Mouse (Mus musculus) heart, embryonic 13.5 days (tissue): ENCODE measurements around the gene Spata25. TPM values are rescaled to one million over a fixed set of nuclear protein-coding genes. Genes with fewer than 3 reads are reported as not detected.

Source experiments
- ATAC-seq: fragments of 200-750 bp; cut with Nextera tagmentation; 2 replicates; pipeline ENCODE4 v1.8.0; 2017; ENCODE audit warnings: moderate TSS enrichment; ENCODE audit not compliant: insufficient number of reproducible peaks, low FRiP score, low TSS enrichment; ENCODE audit errors: extremely low read depth
- H3K27ac ChIP-seq: fragments of 300-500 bp; sonication (generic); replicated peaks from 2 replicates; pipeline ENCODE4 v1.5.1; 2015; ENCODE audit warnings: moderate library complexity, mild to moderate bottlenecking, inconsistent platforms
- H3K27me3 ChIP-seq: fragments of 300-500 bp; sonication (generic); replicated peaks from 2 replicates; pipeline ENCODE4 v1.6.1; 2015; ENCODE audit warnings: mild to moderate bottlenecking, inconsistent platforms
- H3K36me3 ChIP-seq: fragments of 300-500 bp; sonication (generic); 2 replicates; pipeline ENCODE4 v1.6.1; 2015; ENCODE audit warnings: mild to moderate bottlenecking, inconsistent platforms
- H3K4me1 ChIP-seq: fragments of 300-500 bp; sonication (generic); 2 replicates; pipeline ENCODE4 v1.6.1; 2015; ENCODE audit warnings: inconsistent platforms
- H3K4me2 ChIP-seq: fragments of 300-500 bp; sonication (generic); 2 replicates; pipeline ENCODE4 v1.6.1; 2015; ENCODE audit warnings: inconsistent platforms, mild to moderate bottlenecking, moderate library complexity
- H3K4me3 ChIP-seq: fragments of 300-500 bp; sonication (generic); 2 replicates; pipeline ENCODE4 v1.5.1; 2015; ENCODE audit warnings: moderate library complexity, mild to moderate bottlenecking, inconsistent platforms
- H3K9ac ChIP-seq: fragments of 300-500 bp; sonication (generic); 2 replicates; pipeline ENCODE4 v1.6.1; 2015; ENCODE audit warnings: inconsistent platforms, mild to moderate bottlenecking, moderate library complexity
- H3K9me3 ChIP-seq: fragments of 300-500 bp; sonication (generic); 2 replicates; pipeline ENCODE4 v1.6.1; 2016; ENCODE audit warnings: inconsistent platforms
- WGBS: fragments of 180-500 bp; shearing (Covaris S2); methylation state at CpG from one replicate; pipeline ENCODE4 v1.1.7; 2015; ENCODE audit warnings: mixed read lengths; 5-methylcytosine and 5-hydroxymethylcytosine counted together
- polyA plus RNA-seq: library from polyadenylated mRNA; unstranded; fragments of >200 nt; fragmentation: Nextera tagmentation; extraction: Ambion mirVana; gene quantifications from 2 replicates; pipeline ENCODE4 v1.2.1, GENCODE M21; 2015

Spata25 gene
- polyA plus RNA-seq, 1 experiment from 2014 or later, result not detected

DNA sequence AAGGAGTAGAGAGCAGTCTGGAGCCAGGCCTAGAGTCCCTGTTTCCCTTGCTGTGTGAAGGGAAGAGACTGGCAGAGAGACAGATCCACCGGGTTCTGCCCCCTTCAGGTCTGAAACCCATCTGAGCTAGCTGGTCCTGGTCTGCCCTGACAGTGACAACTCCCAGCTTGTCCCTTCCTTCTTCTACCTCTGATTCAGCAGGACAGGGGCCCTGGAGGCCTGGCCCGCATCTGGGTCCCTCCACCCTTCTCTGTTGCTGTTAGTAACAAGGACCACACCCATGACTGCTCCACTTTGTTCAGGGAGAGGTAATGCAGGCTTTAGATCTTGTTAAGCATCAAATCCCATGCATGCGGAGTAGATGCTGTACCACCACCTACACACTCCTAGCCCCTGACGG, 39.9 kb downstream of the Spata25 start:
- Histone ChIP-seq H3K4me3 (no peak overlapping the region), H3K4me1 (peaks cover 42% of the 10 kb centered on the region), H3K36me3 (peaks cover 54% of the 10 kb centered on the region), H3K4me2 (no peak overlapping the region), H3K9ac (peak overlapping the region; percentile 30; the same call in 1 of the 2 replicates), H3K27me3 (no peaks in the 10 kb centered on the region), H3K9me3 (no peaks in the 10 kb centered on the region), H3K27ac (no peak overlapping the region)
- no peak for ATAC-seq
- 59% methylated on average over 4 of the region's 4 CpGs for WGBS

DNA sequence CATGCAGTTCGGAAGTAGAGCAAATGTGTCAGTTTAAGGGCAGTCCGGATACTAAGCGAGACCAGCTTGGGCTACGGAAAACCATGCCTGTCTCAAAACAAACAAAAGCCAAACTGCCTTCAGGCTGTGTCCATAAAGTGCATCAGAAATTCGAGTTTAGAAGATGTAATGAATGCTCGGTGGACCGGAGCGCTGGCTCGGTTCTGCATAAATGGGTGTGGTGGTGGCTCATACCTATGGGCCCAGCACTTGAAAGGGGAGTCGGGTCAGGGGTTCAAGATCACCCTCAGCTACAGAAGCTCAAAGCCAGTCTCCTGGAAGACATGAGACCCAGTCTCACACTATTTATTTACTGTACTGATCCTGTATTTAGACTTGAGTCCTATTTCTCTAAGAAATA, 40.6 kb downstream of the Spata25 start:
- H3K4me2 ChIP-seq, result peak overlapping the region; percentile 87
- 84% methylated on average over 10 of the region's 10 CpGs for WGBS
- peaks cover 47% of the 10 kb centered on the region for H3K36me3 ChIP-seq
- no peaks in the 10 kb centered on the region for H3K9me3 ChIP-seq
- peak overlapping the region; percentile 28; the same call in 1 of the 2 replicates for H3K9ac ChIP-seq
- H3K4me3 ChIP-seq, result no peak overlapping the region
- no peak overlapping the region for H3K27ac ChIP-seq
- H3K4me1 ChIP-seq, result peaks cover 36% of the 10 kb centered on the region
- ATAC-seq, result no peak
- H3K27me3 ChIP-seq, result no peaks in the 10 kb centered on the region

DNA sequence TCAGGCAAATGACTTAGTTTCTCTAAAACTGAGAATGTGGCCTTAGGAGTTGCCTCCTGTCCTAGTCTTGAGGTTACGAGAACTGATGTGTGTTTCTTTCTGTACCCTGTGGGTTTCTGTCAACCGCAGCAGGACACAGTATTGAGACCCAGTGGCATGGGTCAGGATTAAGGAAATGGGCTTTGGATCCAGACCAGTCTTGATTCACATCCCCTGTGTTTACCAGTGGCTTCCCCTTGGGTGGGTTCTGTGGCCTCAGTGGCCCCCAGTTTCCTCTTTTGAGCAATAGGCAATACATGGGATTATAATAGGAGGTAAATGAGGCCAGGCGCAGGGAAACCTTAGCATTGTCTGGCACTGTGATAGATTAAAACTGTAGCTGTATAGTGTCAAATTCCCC, 41.3 kb downstream of the Spata25 start:
- Histone ChIP-seq H3K9ac (peak overlapping the region; percentile 95), H3K27ac (peak overlapping the region; percentile 95), H3K9me3 (no peaks in the 10 kb centered on the region), H3K4me3 (peak overlapping the region; percentile 80), H3K27me3 (no peaks in the 10 kb centered on the region), H3K4me2 (peak overlapping the region; percentile 87), H3K4me1 (peaks cover 36% of the 10 kb centered on the region), H3K36me3 (peaks cover 40% of the 10 kb centered on the region)
- ATAC-seq, result no peak
- WGBS, result 81% methylated on average over 3 of the region's 3 CpGs

DNA sequence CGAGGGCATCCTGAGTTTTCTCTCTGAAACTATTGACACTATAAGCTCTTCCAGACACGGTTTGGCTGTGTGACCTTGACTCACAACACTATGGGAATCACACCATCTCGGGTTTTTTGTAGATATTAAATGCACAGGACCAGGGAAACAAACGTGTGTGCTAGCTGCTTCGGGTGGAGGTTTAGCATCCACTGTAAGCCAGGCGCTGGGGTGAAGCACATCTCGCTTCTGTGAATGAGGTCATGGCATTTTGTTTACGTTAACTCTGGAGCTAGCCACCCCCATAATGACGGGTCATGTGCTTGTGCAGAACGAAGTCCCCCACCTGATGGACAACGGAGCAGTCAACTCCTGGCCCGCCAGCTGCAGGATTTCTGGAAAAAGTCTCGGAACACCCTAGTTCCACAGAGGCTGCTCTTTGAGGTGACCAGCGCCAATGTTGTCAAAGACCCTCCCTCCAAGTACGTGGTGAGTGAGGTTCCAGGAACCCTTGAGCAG, 41.9 kb downstream of the Spata25 start:
- Histone ChIP-seq H3K27me3 (no peaks in the 10 kb centered on the region), H3K4me3 (peak overlapping the region; percentile 80), H3K4me1 (peaks cover 36% of the 10 kb centered on the region), H3K36me3 (peaks cover 34% of the 10 kb centered on the region), H3K9ac (peak overlapping the region; percentile 95), H3K4me2 (peak overlapping the region; percentile 87), H3K27ac (peak overlapping the region; percentile 95), H3K9me3 (no peaks in the 10 kb centered on the region)
- ATAC-seq, result 0 out of 2 replicates have a peak, but pooled peaks have one; percentile 2
- WGBS, result 4% methylated on average over 15 of the region's 15 CpGs

DNA sequence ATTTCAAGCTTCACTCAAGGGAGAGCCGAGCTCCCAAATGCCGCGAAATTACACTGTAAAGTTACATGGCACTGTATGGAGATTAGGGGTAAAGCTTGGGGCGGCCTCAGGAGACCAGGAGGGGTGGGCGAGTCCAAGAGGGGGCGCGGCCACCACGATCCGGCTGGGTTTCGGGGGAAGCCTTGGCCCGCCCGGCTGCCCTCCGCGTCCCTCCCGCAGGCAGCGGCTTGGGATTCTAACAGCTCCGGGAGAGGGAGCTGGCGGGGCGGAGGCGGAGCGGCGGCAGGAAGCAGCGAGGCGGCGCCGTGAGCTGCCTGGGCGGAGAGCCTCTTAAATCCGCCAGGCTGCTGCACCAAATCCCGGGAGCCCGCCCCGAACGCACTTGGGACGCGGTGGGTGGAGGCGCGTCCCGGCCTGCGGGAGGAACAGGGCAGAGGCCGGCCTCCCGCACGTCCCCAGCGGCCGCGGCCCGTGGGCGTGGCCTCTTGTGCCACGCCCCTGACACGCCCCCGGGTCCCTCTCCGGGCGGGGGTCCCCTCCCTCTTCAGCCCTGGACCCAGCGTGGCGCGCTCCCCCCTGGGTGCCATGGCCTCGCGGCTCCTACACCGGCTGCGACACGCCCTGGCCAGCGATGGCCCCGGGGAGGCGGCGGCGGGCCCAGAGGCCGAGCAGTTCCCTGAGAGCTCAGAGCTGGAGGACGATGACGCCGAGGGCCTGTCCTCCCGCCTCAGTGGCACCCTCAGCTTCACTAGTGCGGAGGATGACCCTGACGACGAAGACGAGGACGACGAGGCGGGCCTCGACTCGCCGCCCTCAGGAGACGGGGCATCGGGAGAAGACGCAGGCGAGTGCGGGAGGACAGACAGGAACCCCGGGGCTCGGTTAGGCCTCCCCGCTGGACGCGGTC, 42.6 kb downstream of the Spata25 start, which contains the start of gene Snx21:
Snx21 (plus strand) TSS at position 343 of the 907 bp plus-strand sequence.
- ATAC-seq, result peak; percentile 94
- no peaks in the 10 kb centered on the region for H3K9me3 ChIP-seq
- peak within 1 kb of the TSS; percentile 87 for H3K4me2 ChIP-seq
- WGBS, result under 1% methylated on average over 89 of the region's 89 CpGs
- H3K9ac ChIP-seq, result peak within 1 kb of the TSS; percentile 95
- peak within 1 kb of the TSS; percentile 80 for H3K4me3 ChIP-seq
- H3K4me1 ChIP-seq, result peaks cover 36% of the 10 kb centered on the region
- H3K27ac ChIP-seq, result peak within 1 kb of the TSS; percentile 95
- no peaks in the 10 kb centered on the region for H3K27me3 ChIP-seq
- H3K36me3 ChIP-seq, result peaks cover 27% of the 10 kb centered on the region

DNA sequence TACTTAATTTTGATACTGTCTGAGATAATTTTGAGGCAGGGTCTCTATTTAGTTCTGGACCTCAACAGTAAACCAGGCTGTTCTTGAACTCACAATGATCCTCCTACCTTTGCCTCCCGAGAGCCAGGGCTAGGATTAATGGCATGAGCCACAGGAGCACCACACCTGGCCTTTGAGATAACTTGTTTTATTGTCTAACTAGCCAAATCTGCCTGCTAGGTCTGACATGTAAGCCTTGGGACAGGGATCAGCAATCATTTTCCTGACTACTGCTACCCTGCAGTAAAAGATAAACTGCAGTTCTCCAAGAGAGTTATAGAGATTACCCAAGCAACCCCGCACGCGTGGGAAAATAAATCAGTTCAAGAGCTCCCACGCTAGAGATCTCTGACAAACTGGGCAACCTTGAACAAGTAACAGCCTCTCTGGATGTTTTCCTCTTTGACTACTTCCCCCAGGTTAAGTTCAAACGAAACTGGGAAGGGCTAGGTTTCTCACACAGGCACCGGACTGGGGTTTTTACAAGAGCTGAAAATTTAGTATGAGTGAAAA, 43.4 kb downstream of the Spata25 start:
- Histone ChIP-seq H3K4me2 (peak overlapping the region; percentile 87), H3K36me3 (peaks cover 20% of the 10 kb centered on the region), H3K4me1 (peaks cover 36% of the 10 kb centered on the region), H3K9ac (peak overlapping the region; percentile 95), H3K9me3 (no peaks in the 10 kb centered on the region), H3K4me3 (peak overlapping the region; percentile 80), H3K27ac (peak overlapping the region; percentile 95), H3K27me3 (no peaks in the 10 kb centered on the region)
- 6% methylated on average over 7 of the region's 7 CpGs for WGBS
- ATAC-seq, result no peak

DNA sequence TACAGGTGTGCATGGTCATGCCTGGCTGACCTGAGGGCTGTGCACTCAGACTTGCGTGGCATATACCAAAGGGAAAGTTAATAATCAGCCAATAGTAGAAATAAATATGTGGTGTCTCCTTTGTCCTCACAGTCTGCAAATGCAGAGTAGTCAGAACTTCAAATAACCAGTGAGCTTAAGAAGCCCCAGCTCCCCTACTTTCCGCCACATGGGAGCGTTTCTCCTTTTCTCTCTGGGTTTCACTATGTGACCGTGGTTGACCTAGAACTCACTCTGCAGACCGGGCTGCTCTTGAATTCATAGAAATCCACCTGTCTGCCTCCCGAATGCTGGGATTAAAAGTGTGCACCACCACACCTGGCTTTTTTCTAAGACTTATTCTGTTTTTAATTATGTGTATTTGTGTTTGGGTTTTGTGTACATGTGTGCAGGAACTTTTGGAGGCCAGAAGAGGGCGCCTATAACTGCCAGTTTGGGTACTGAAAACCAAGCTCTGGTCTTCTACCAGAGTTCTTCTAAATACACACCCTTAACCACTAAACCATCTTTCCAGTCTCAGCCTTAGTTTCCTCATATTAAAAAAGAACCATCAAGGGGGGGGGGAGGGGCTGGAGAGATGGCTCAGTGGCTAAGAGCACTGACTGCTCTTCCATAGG, 44.3 kb downstream of the Spata25 start:
- H3K27me3 ChIP-seq, result peaks cover 4% of the 10 kb centered on the region
- H3K4me1 ChIP-seq, result peaks cover 35% of the 10 kb centered on the region
- H3K9me3 ChIP-seq, result no peaks in the 10 kb centered on the region
- 69% methylated on average over 7 of the region's 7 CpGs for WGBS
- H3K9ac ChIP-seq, result no peak overlapping the region
- H3K27ac ChIP-seq, result no peak overlapping the region
- no peak overlapping the region for H3K4me3 ChIP-seq
- H3K4me2 ChIP-seq, result no peak overlapping the region
- ATAC-seq, result no peak
- H3K36me3 ChIP-seq, result peaks cover 12% of the 10 kb centered on the region

DNA sequence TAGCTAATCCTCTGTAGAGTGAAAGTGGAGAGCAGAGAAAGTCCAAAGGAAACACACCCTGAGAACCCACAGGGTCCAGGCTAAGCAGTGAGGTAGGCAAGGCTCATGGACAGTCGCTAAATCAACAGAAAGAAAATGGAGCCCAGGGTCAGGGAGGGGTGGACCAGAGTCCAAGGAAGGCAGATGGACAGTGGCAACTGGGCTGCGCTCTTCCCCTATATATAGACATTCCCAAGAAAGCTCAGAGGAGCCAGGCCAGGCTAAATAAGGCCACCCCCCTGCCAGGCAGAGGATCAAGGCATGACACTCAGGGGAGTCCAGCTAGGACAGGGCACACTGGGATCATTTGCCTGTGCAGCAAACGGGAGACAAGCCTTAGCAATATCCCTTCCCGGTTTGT, 46.5 kb downstream of the Spata25 start:
- WGBS, result 54% methylated on average over 4 of the region's 4 CpGs
- H3K27me3 ChIP-seq, result peaks cover 16% of the 10 kb centered on the region
- ATAC-seq, result no peak

DNA sequence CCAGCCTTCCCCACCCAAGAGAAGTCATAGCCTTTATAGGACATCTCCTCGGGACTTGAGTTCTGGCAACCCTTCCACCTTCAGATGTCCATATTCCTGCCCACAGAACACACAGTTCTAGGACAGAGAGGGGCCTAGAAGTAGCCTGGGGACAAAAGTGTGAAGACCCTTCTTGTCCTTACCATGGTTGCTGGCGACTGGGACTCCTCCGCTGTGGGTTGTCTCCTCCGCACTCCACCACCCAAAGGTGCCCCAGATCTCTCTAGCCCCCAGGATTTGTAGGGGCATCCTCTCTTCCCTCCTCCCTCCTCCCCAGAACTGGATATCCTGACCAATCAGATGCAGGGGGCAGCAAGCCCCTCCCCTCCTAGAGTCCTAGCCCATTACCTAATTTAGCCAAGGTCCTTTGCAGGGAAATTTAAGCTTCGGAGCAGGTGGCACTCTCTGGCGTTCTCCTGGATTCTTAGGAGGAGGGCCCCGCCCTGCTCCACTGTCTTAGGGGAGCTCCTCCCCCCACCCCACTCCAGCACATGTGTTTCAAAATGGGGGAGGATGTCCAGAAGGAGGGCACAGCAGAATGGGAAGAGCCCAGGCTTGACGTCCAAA, 48.8 kb downstream of the Spata25 start, which contains the start of gene Tnnc2:
Tnnc2 (minus strand) TSS at position 487 of the 606 bp plus-strand sequence.
- Histone ChIP-seq H3K9ac (no peak within 1 kb of the TSS), H3K4me1 (peaks cover 3% of the 10 kb centered on the region), H3K4me2 (no peak within 1 kb of the TSS), H3K9me3 (no peaks in the 10 kb centered on the region), H3K36me3 (no peaks in the 10 kb centered on the region), H3K4me3 (no peak within 1 kb of the TSS), H3K27me3 (peaks cover 22% of the 10 kb centered on the region), H3K27ac (no peak within 1 kb of the TSS)
- ATAC-seq, result 0 out of 2 replicates have a peak, but pooled peaks have one; percentile 34
- WGBS, result 63% methylated on average over 8 of the region's 8 CpGs

More for the DNA sequence above, 46.5 kb downstream of the Spata25 start:
- Histone ChIP-seq H3K36me3 (no peaks in the 10 kb centered on the region), H3K4me1 (peaks cover 15% of the 10 kb centered on the region), H3K9ac (no peak overlapping the region), H3K9me3 (no peaks in the 10 kb centered on the region), H3K27ac (no peak overlapping the region), H3K4me3 (no peak overlapping the region), H3K4me2 (no peak overlapping the region)

DNA sequence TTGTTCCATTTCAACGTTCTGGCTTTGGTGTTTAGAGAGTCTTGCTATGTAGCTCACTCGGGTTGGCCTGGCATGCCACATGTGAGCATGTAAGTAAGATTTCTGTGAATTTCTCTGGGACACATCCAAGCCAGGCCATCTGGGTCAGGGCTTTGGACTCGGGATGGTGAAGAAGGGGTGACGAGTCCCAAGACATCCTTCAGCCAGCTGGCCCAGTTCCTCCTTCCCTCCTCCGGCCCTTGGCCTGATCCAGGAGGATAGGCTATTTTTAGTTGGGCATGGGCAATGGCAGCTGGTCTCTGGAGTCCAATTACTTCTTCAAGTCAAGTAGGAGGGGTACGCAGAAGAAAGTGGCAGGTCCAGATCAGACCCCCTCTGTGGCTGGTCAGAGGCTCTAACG, 49.5 kb downstream of the Spata25 start:
- Histone ChIP-seq H3K4me2 (no peak overlapping the region), H3K4me3 (no peak overlapping the region), H3K27ac (no peak overlapping the region), H3K9me3 (no peaks in the 10 kb centered on the region), H3K4me1 (no peaks in the 10 kb centered on the region), H3K27me3 (peaks cover 22% of the 10 kb centered on the region), H3K9ac (no peak overlapping the region), H3K36me3 (no peaks in the 10 kb centered on the region)
- WGBS, result 66% methylated on average over 7 of the region's 7 CpGs
- no peak for ATAC-seq

DNA sequence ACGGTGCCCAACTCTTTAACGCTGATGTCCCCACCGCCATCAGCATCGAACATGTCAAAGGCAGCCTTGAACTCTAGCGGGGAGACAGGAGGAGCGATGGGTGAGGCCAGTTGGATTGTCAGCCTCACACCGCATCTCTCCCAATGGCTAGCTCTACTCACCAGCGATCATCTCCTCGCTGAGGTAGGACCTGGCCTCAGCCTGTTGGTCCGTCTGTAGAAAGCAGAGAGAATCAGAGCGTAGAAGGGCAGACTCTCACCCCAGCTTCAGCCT, 50.4 kb downstream of the Spata25 start:
- H3K9ac ChIP-seq, result no peak overlapping the region
- no peak for ATAC-seq
- no peaks in the 10 kb centered on the region for H3K9me3 ChIP-seq
- H3K27ac ChIP-seq, result no peak overlapping the region
- H3K27me3 ChIP-seq, result peaks cover 22% of the 10 kb centered on the region
- H3K36me3 ChIP-seq, result peaks cover 6% of the 10 kb centered on the region
- H3K4me3 ChIP-seq, result no peak overlapping the region
- H3K4me1 ChIP-seq, result 0 out of 2 replicates have a peak, but pooled peaks cover 4% of the 10 kb centered on the region
- H3K4me2 ChIP-seq, result no peak overlapping the region
- 86% methylated on average over 11 of the region's 11 CpGs for WGBS
